Mouse (Mus musculus) splenic B cell, adult 2 months (primary cell): Measurements from ENCODE around the gene Pknox2.

Source experiments
- DNase-seq: peaks from one replicate; pipeline ENCODE4 v3.0.0-alpha.2; 2011; ENCODE audit warnings: low read depth, low spot score
- H3K27me3 ChIP-seq: 2 replicates; pipeline ENCODE4 v1.6.1; 2012; ENCODE audit warnings: mild to moderate bottlenecking, low read length, moderate library complexity, mixed read lengths; ENCODE audit not compliant: control insufficient read depth, poor library complexity, insufficient read depth, severe bottlenecking
- H3K36me3 ChIP-seq: 2 replicates; pipeline ENCODE4 v1.6.1; 2012; ENCODE audit warnings: mild to moderate bottlenecking, low read length, moderate library complexity, mixed read lengths; ENCODE audit not compliant: control insufficient read depth, poor library complexity, insufficient read depth, severe bottlenecking

Gene Pknox2

GRCm38 (mm10) chr9:36948181-36948580 is 199.0 kb downstream of the Pknox2 start:
- Histone ChIP-seq H3K36me3 (no peaks in the 10 kb centered on the region), H3K27me3 (no peaks in the 10 kb centered on the region)
- no peak for DNase-seq

- H3K27me3 ChIP-seq, result no peaks in the 10 kb centered on the region
- no peak for DNase-seq
- no peaks in the 10 kb centered on the region for H3K36me3 ChIP-seq
Measured at GRCm38 (mm10) chr9:36947056-36947694, 200.0 kb downstream of the Pknox2 start.

GRCm38 (mm10) chr9:36944843-36945242 is 202.4 kb downstream of the Pknox2 start:
- Histone ChIP-seq H3K27me3 (no peaks in the 10 kb centered on the region), H3K36me3 (no peaks in the 10 kb centered on the region)
- DNase-seq, result no peak

- Histone ChIP-seq H3K27me3 (no peaks in the 10 kb centered on the region), H3K36me3 (no peaks in the 10 kb centered on the region)
- no peak for DNase-seq
Measured at GRCm38 (mm10) chr9:36942561-36942960, 204.6 kb downstream of the Pknox2 start.

- DNase-seq, result no peak
- no peaks in the 10 kb centered on the region for H3K36me3 ChIP-seq
- H3K27me3 ChIP-seq, result no peaks in the 10 kb centered on the region
Measured at GRCm38 (mm10) chr9:36942131-36942530, 205.1 kb downstream of the Pknox2 start.

GRCm38 (mm10) chr9:36941565-36941964 is 205.6 kb downstream of the Pknox2 start:
- Histone ChIP-seq H3K36me3 (no peaks in the 10 kb centered on the region), H3K27me3 (no peaks in the 10 kb centered on the region)
- DNase-seq, result no peak

- DNase-seq, result no peak
- Histone ChIP-seq H3K36me3 (no peaks in the 10 kb centered on the region), H3K27me3 (no peaks in the 10 kb centered on the region)
Measured at GRCm38 (mm10) chr9:36938601-36939078, 208.6 kb downstream of the Pknox2 start.

- Histone ChIP-seq H3K36me3 (no peaks in the 10 kb centered on the region), H3K27me3 (no peaks in the 10 kb centered on the region)
- DNase-seq, result no peak
Measured at GRCm38 (mm10) chr9:36933813-36934493, 213.3 kb downstream of the Pknox2 start.

GRCm38 (mm10) chr9:36932950-36933812 is 214.0 kb downstream of the Pknox2 start:
- Histone ChIP-seq H3K27me3 (no peaks in the 10 kb centered on the region), H3K36me3 (no peaks in the 10 kb centered on the region)
- no peak for DNase-seq

- DNase-seq, result no peak
Measured at GRCm38 (mm10) chr9:36931657-36932056, 215.6 kb downstream of the Pknox2 start.

GRCm38 (mm10) chr9:36923753-36924152 is 223.5 kb downstream of the Pknox2 start:
- no peak for DNase-seq
- H3K36me3 ChIP-seq, result no peaks in the 10 kb centered on the region
- H3K27me3 ChIP-seq, result no peaks in the 10 kb centered on the region

More at GRCm38 (mm10) chr9:36931657-36932056, 215.6 kb downstream of the Pknox2 start:
- H3K27me3 ChIP-seq, result no peaks in the 10 kb centered on the region
- H3K36me3 ChIP-seq, result no peaks in the 10 kb centered on the region

GRCm38 (mm10) chr9:36921718-36922415 is 225.3 kb downstream of the Pknox2 start:
- Histone ChIP-seq H3K27me3 (no peaks in the 10 kb centered on the region), H3K36me3 (no peaks in the 10 kb centered on the region)
- no peak for DNase-seq

- no peak for DNase-seq
- H3K36me3 ChIP-seq, result no peaks in the 10 kb centered on the region
- H3K27me3 ChIP-seq, result no peaks in the 10 kb centered on the region
Measured at GRCm38 (mm10) chr9:36919472-36919871, 227.7 kb downstream of the Pknox2 start.

- no peak for DNase-seq
- Histone ChIP-seq H3K36me3 (no peaks in the 10 kb centered on the region), H3K27me3 (no peaks in the 10 kb centered on the region)
Measured at GRCm38 (mm10) chr9:36918582-36918981, 228.6 kb downstream of the Pknox2 start.
